Mouse (Mus musculus): ENCODE data around the gene Cyth1.

DNA sequence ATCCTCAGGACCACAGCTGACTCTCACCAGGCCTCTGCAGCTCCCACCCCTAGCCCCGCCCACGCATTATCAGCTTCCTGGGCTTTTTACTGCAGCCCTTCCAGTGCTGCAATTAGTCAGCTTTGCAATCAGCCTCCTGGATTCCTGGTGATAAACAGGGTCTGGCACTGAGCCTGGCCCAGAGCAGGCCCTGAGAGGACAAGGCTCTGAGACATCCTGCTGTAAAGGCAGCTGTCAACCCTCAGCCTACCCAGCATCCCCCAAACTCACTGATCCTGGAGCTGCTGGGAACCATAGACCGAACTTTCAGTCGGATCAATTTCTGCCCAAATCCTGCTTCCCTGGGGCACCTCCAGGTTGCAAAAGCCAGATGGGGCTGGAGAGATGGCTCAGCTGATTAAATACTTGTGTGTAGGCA lies 114.6 kb downstream of the Cyth1 start:
- no peak for TF ChIP-seq CTCF (conservative IDR thresholded peaks at IDR 0.05; ENCODE audit: insufficient read depth, insufficient read length, low read depth, low read length)
- TF ChIP-seq POLR2A (IDR thresholded peaks at IDR 0.05; ENCODE audit: low read depth, low read length), result no peak

Measured in kidney, adult 2 months (tissue).